Mouse (Mus musculus) spleen, adult 2 months (tissue): ENCODE data around the gene Heatr3. TPM values are rescaled to one million over a fixed set of nuclear protein-coding genes. Genes with fewer than 3 reads are reported as not detected.

Source experiments
- DNase-seq, 2 experiments: peaks; one replicate each; pipeline versions ENCODE4 v3.0.0 to v3.0.0-alpha.2; 2012 to 2021; ENCODE audit warnings: low spot score in 2 of 2, low read depth in 1 of 2
- H3K27ac ChIP-seq: fragments of 200-500 bp; 2 replicates; pipeline ENCODE4 v1.5.1; 2012; ENCODE audit warnings: low read length, inconsistent platforms; ENCODE audit not compliant: insufficient read depth
- H3K27me3 ChIP-seq: fragments of 200-500 bp; 2 replicates; pipeline ENCODE4 v1.6.1; 2012; ENCODE audit warnings: mild to moderate bottlenecking, moderate library complexity, low read length, inconsistent platforms; ENCODE audit not compliant: control insufficient read depth, insufficient read depth
- H3K36me3 ChIP-seq: fragments of 200-500 bp; 2 replicates; pipeline ENCODE4 v1.6.1; 2012; ENCODE audit warnings: mild to moderate bottlenecking, low read length, inconsistent platforms; ENCODE audit not compliant: control insufficient read depth, insufficient read depth
- H3K4me1 ChIP-seq: fragments of 200-500 bp; 2 replicates; pipeline ENCODE4 v1.6.1; 2011; ENCODE audit warnings: inconsistent platforms; ENCODE audit not compliant: control insufficient read depth, insufficient read depth, insufficient read length
- H3K4me3 ChIP-seq: fragments of 200-500 bp; 2 replicates; pipeline ENCODE4 v1.5.1; 2011; ENCODE audit warnings: mild to moderate bottlenecking, inconsistent platforms; ENCODE audit not compliant: insufficient read depth, insufficient read length; ENCODE audit errors: extremely low read depth
- CTCF ChIP-seq: fragments of 200-500 bp; IDR thresholded peaks from 2 replicates; pipeline ENCODE4 v1.5.1; 2011; ENCODE audit warnings: mild to moderate bottlenecking, inconsistent platforms; ENCODE audit not compliant: insufficient read depth, insufficient read length, insufficient replicate concordance; ENCODE audit errors: extremely low read depth
- POLR2A ChIP-seq: fragments of 200-500 bp; IDR thresholded peaks from 2 replicates; pipeline ENCODE4 v1.6.1; 2011; ENCODE audit warnings: low read depth, low read length, inconsistent platforms
- WGBS: fragments of 180-500 bp; shearing (Covaris S2); methylation state at CpG from one replicate; pipeline ENCODE4 v1.1.7; 2018; 5-methylcytosine and 5-hydroxymethylcytosine counted together
- polyA plus RNA-seq: library from polyadenylated mRNA; depleted of rRNA; stranded (reverse); fragments of >200 nt; gene quantifications from 2 replicates; pipeline ENCODE4 v1.2.3, GENCODE M21; 2012

Heatr3 gene
- polyA plus RNA-seq, 1 experiment, result 8.9 TPM

- TF ChIP-seq POLR2A, result no peak
- TF ChIP-seq CTCF, result no peak
- 79% methylated on average over 5 of the region's 5 CpGs for WGBS
- H3K36me3 ChIP-seq, result peaks cover 21% of the 10 kb centered on the region
Observed at GRCm38 (mm10) chr8:88144041-88144440, 6.4 kb downstream of the Heatr3 start.

GRCm38 (mm10) chr8:88150910-88151371 is 13.3 kb downstream of the Heatr3 start:
- DNase-seq, result no peak
- WGBS, result 89% methylated on average over 6 of the region's 6 CpGs
- no peak for TF ChIP-seq CTCF
- TF ChIP-seq POLR2A, result no peak
- no peaks in the 10 kb centered on the region for H3K27me3 ChIP-seq
- H3K4me3 ChIP-seq, result no peak overlapping the region
- no peak overlapping the region for H3K27ac ChIP-seq
- H3K36me3 ChIP-seq, result peaks cover 22% of the 10 kb centered on the region
- no peaks in the 10 kb centered on the region for H3K4me1 ChIP-seq

More at GRCm38 (mm10) chr8:88144041-88144440, 6.4 kb downstream of the Heatr3 start:
- DNase-seq, result no peak
- Histone ChIP-seq H3K27me3 (no peaks in the 10 kb centered on the region), H3K4me1 (no peaks in the 10 kb centered on the region), H3K4me3 (no peak overlapping the region), H3K27ac (no peak overlapping the region)

GRCm38 (mm10) chr8:88160237-88160995 is 22.8 kb downstream of the Heatr3 start:
- no peak overlapping the region for H3K4me3 ChIP-seq
- no peaks in the 10 kb centered on the region for H3K27me3 ChIP-seq
- H3K36me3 ChIP-seq, result peaks cover 24% of the 10 kb centered on the region
- DNase-seq, result no peak
- H3K4me1 ChIP-seq, result no peaks in the 10 kb centered on the region
- TF ChIP-seq CTCF, result no peak
- no peak for TF ChIP-seq POLR2A
- H3K27ac ChIP-seq, result no peak overlapping the region
- 91% methylated on average over 10 of the region's 10 CpGs for whole genome bisulfite sequencing

- H3K27ac ChIP-seq, result no peak overlapping the region
- H3K27me3 ChIP-seq, result no peaks in the 10 kb centered on the region
- peak; percentile 25 to 62 for DNase-seq
- H3K4me3 ChIP-seq, result no peak overlapping the region
- TF ChIP-seq CTCF (peak; percentile 45; the same call in 1 of the 2 replicates), POLR2A (no peak)
- 80% methylated on average over 5 of the region's 5 CpGs for WGBS
- H3K36me3 ChIP-seq, result peaks cover 26% of the 10 kb centered on the region
- no peaks in the 10 kb centered on the region for H3K4me1 ChIP-seq
Observed at GRCm38 (mm10) chr8:88161439-88161838, 23.8 kb downstream of the Heatr3 start.

- no peaks in the 10 kb centered on the region; the same call in 1 of the 2 replicates for H3K4me1 ChIP-seq
- H3K36me3 ChIP-seq, result peaks cover 6% of the 10 kb centered on the region
- no peak overlapping the region for H3K27ac ChIP-seq
- WGBS, result 69% methylated on average over 7 of the region's 7 CpGs
- TF ChIP-seq CTCF (no peak), POLR2A (no peak)
- no peaks in the 10 kb centered on the region for H3K27me3 ChIP-seq
- peak in 1 of 2 experiments; percentile 14 for DNase-seq
- H3K4me3 ChIP-seq, result no peak overlapping the region
Observed at GRCm38 (mm10) chr8:88175264-88175663, 37.6 kb downstream of the Heatr3 start.

- no peak for DNase-seq
- 72% methylated on average over 8 of the region's 8 CpGs for WGBS
- Histone ChIP-seq H3K4me1 (no peaks in the 10 kb centered on the region; the same call in 1 of the 2 replicates), H3K4me3 (no peak overlapping the region), H3K27me3 (no peaks in the 10 kb centered on the region), H3K36me3 (no peaks in the 10 kb centered on the region; the same call in none of the 2 replicates), H3K27ac (no peak overlapping the region)
- TF ChIP-seq POLR2A (no peak), CTCF (no peak)
Observed at GRCm38 (mm10) chr8:88177291-88177690, 39.6 kb downstream of the Heatr3 start.

GRCm38 (mm10) chr8:88183121-88183520 is 45.5 kb downstream of the Heatr3 start:
- no peaks in the 10 kb centered on the region for H3K36me3 ChIP-seq
- 68% methylated on average over 2 of the region's 2 CpGs for WGBS
- H3K4me1 ChIP-seq, result no peaks in the 10 kb centered on the region
- no peak overlapping the region for H3K4me3 ChIP-seq
- no peak overlapping the region for H3K27ac ChIP-seq
- no peak for DNase-seq
- H3K27me3 ChIP-seq, result no peaks in the 10 kb centered on the region
- no peak for TF ChIP-seq CTCF
- no peak for TF ChIP-seq POLR2A
